Mouse (Mus musculus): ENCODE results near the gene Iqgap2. TPM values are rescaled to one million over a fixed set of nuclear protein-coding genes. Genes with fewer than 3 reads are reported as not detected.

The Iqgap2 gene
- total RNA-seq, 2 experiments from 2014 or later: 82.0 to 83.5 TPM

DNA sequence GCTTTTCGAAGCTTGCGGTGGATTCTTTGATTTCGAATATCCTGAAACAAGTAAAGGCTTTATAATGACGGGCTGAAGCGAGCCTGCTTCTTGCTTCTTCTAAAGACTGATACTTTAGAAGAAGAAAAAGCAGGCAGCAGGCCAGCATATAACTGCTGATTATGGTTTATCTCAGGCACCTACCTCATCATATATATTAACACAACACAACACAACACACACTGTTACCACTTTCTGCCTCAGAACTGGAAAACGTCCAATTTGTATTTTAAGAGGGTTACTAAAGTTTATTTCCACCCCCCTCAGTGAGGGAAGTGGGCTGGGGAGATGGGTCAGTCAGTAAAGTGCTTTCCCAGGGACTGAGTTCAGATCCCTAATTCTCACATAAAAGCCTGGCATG lies 259.6 kb downstream of the Iqgap2 start:
- DNase-seq (ENCODE audit: extremely low spot score in 1 of 2, low spot score in 1 of 2): no peak

DNA sequence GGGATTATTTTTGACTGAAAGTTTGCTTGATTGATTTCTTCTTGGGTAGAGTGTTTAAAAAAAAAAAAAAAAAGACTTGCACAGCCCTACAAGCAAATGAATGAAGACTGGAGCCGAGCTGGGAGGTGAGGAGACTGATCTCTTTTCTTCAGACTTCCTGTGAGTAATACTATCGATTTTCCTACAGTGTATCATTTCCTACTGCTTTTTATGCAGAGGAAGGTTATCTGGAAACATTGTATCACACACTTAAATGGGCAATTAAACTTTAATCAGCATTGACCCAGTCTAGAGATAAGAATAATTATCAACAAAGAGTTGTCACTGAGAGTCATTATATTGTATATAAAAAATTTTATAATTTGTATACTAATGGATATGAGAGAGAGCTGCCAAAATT lies 261.0 kb downstream of the Iqgap2 start:
- no peak for DNase-seq (ENCODE audit: extremely low spot score in 1 of 2, low spot score in 1 of 2)

DNA sequence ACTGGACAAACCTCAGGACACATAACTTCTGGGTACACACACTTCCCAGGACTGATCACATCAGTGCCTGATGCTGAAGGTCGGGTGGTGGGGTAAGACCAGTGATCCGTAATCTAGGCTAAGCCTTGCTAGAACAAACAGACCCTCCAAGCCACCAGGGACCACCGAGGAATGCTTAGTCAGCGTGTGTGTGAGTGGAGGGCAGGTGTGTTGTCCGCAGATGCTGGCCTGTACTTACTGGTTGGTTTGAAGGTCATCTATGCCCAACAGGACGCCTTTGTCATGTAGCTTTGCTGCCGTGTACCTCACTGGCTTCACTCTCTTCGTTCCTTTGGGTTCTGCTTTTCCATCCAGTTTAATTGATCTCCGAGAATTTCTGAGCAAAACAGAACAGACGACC lies 262.0 kb downstream of the Iqgap2 start:
- DNase-seq (ENCODE audit: extremely low spot score in 1 of 2, low spot score in 1 of 2): no peak

DNA sequence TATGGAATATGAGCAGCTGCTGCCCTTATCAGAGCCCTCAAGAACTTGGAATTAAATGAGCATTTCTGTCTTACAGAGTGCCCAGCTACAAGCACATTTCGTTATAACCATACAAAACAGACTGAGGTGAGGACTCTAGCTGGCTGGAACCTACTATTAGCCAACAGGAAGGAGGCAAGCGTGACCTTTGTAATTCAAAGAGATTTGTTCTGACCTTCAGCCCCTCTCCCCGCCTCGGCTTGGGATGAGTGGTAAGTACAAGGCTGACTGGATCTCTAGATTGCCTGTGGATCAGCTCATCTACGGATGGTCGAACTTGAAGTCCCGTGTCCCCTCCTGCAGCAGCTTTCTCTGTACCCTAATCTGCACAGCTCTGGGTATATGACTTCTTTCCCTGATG lies 265.0 kb downstream of the Iqgap2 start:
- DNase-seq (ENCODE audit: extremely low spot score in 1 of 2, low spot score in 1 of 2): no peak

DNA sequence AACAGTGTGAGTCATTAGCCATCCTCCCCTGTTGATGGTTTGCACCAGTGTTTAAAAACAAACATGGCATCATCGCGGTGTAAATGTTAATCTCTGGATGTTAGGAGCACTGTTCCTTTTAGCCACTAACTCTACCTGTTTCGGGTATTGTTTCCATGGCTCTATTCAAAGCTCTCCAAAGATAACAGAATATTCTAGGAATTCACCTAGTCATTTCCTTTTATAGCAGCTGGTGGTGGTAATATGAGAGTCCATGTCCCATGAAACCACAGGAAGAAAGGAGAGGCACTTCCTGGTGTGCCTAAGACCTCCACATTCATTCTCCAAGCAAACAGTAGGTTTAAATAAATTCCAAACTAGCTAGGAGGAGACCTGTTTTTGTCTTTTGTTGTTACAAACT lies 268.7 kb downstream of the Iqgap2 start:
- no peak for DNase-seq (ENCODE audit: extremely low spot score in 1 of 2, low spot score in 1 of 2)

DNA sequence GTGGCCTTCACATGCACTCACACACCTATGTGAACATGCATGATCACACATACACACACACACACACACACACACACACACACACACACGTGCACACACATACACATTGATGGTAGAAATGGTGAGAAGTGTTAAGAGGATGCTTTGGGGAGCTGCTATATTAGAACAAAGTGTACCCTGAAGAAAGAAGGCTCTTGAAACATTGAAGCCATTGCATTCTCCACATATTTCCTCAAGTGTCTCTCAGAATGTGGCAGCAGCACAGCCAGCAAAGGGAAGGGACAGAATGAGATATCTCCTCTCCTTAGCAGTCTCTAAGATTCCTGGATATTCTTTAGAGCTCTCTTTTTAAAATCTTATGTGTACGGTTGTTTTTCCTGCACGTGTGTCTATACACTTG lies 270.2 kb downstream of the Iqgap2 start:
- no peak for DNase-seq (ENCODE audit: extremely low spot score in 1 of 2, low spot score in 1 of 2)

DNA sequence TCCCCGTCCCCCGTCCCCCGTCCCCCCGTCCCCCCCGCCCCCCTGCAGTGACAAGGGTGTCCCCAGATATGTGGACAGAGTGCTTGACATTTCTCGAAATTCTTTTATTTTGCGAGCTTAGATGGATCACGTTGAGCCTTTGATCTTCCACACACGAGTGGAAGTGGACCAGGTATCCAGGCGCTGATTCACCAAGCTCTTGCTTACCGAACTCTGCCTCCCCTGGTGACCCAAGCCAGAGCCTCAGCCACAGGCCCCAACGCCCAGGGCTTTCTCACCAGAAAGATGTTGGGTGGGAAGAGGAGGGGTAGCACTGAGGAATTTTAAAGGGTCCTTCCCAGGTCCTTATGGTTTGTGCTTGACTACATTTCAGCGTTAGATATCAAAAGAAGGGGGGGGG lies 272.9 kb downstream of the Iqgap2 start:
- no peak for DNase-seq (ENCODE audit: extremely low spot score in 1 of 2, low spot score in 1 of 2)

DNA sequence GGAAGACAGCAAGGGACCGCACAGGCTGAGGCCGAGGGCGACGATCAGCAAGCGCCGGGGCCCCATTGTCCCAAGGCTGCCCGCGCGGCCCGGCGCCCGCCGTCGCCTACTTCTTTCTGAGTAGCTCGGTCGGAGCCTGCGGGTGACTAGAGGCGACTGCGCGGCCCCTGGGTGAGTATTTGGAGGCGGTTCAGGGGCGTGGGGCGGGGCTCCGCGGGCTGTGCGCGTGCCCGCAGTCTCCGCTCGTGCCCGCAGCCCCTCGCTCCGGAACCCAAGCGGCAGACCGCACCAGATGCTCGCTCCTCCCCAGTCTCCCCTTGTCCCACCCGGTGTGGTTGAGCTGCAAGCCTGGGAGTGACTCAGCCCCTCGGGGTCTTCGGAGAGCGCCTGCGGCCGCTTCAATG lies 273.4 kb downstream of the Iqgap2 start, which contains the start of gene F2r:
Gene F2r (minus strand): TSS at position 179 of the 404 bp plus-strand sequence.
- DNase-seq (ENCODE audit: extremely low spot score in 1 of 2, low spot score in 1 of 2): peak; percentile 44 to 55

DNA sequence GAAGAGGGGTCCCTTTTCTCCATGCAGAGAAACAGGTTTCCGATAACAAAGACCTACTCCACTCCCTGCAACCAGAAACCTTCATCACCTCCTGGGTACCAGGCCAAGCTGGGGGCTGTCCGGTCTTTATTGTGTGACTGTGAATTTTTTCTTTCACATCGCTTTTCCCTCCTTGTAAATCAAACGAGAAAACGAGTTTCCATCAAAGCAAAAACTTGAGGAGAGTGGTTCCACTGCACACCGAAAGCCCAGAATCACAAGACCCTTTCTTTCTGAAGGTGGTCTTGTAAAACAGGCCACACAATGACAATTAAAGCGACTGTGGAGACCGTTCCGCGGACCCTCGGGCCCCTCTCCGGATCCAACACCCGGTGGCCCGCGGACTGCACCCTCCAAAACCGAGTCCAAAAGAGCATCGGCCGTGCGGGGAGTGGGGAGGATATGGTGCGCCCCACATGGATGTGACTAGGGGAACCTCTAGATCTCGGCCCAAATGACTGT lies 274.0 kb downstream of the Iqgap2 start:
- DNase-seq (ENCODE audit: extremely low spot score in 1 of 2, low spot score in 1 of 2): no peak

DNA sequence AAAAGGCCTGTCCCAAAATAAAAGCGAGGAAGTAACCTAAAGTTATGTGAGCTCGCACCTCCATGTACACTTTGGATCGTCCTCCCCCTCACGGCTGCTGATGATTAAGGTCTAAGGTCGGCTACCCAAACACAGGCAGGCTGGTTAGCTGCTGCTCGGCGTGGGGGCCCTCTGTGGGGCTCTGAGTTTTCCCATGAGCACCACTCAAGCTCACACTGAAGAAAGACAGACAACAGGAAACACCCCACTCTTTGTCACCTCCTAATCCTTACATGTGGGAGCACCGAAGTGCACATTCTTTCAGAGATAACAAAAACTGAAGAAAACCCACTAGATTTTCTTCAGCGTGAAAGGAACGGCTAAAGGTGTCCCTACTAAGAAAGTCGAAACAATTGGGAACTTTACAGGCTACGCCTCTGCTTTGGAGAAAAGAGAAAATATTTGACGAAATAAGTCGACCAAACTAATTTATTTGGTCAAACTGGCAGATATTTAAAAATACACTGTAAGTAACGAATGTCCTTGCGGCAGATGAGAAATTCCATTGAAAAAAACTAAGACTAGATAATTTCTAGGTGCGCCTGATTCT lies 274.5 kb downstream of the Iqgap2 start:
- no peak for DNase-seq (ENCODE audit: extremely low spot score in 1 of 2, low spot score in 1 of 2)

DNA sequence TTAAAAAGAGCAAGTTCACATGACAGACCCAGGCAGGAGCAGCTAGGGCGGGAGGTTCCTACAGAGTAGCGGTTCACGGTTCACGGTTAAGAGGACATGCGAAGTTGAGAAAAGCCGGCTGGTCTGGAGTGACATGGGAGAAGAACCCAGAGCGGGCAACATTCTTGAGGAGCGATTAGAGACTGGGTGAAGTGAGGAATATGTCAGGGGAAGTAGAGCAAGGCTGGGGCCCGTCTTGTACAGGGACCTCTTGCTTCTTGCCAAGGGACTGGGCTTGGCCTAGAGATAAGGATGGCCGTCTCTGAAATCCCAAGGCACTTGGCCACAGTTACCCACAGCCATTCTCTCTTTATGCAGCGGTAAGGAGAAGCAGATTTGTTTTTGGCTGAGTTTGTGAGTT lies 275.2 kb downstream of the Iqgap2 start:
- no peak for DNase-seq (ENCODE audit: extremely low spot score in 1 of 2, low spot score in 1 of 2)

DNA sequence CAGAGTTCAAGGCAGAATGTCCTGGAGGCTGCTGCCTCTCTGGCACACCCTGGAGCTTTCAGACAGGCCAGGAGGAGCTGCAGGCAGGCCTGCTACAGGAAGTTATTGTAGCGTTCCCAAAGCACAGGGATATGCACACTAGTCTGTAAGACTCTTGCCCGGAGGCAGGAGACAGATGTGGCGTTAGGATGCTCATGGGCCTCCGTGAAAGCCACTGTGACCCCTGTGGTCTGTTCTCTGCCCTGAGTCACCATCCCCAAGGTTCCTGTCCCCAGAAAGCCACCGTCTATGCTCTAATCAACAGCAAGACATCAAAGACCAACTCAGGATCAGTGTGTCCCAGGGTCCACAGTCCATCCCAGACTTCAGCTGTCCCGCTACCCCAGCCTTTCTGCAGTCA lies 277.0 kb downstream of the Iqgap2 start:
- no peak for DNase-seq (ENCODE audit: extremely low spot score in 1 of 2, low spot score in 1 of 2)

DNA sequence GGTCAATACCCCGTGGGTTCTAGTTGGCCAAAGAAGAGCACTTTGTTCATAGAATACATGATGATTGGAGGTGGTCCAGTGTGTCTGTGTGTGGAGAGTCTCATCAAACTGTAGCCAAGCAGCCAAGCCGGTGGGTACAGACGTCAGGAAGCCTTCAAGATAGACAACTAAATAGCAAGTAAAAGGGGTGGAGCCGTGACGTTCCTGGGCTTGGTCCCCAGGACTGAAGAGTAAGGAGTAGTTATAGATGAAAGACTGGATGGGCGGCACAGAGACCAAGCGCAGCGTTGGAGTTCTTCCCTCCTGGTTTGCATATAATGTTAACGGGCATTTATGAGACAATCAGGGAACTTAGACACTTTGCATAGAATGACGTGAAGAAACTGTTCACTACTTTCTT lies 279.5 kb downstream of the Iqgap2 start:
- no peak for DNase-seq (ENCODE audit: extremely low spot score in 1 of 2, low spot score in 1 of 2)

DNA sequence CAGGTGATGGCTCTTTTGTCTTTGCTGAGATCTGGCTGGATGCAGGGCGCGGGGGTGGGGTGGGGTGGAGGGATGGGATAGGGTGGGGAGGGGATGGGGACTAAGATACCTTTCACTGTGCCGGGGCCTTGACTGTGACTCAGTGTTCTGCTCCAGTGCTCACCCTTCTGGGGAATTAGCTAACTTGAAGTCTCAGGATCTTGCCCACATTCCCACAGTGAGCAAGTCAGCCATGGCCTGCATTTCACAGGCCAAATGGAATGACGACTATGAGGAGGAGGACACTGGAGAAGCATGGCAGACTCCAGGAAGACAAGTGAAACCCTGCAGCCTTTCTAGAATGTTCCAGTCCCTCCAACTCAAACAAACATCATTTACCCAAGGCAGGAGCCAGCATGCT lies 280.0 kb downstream of the Iqgap2 start:
- no peak for DNase-seq (ENCODE audit: extremely low spot score in 1 of 2, low spot score in 1 of 2)

DNA sequence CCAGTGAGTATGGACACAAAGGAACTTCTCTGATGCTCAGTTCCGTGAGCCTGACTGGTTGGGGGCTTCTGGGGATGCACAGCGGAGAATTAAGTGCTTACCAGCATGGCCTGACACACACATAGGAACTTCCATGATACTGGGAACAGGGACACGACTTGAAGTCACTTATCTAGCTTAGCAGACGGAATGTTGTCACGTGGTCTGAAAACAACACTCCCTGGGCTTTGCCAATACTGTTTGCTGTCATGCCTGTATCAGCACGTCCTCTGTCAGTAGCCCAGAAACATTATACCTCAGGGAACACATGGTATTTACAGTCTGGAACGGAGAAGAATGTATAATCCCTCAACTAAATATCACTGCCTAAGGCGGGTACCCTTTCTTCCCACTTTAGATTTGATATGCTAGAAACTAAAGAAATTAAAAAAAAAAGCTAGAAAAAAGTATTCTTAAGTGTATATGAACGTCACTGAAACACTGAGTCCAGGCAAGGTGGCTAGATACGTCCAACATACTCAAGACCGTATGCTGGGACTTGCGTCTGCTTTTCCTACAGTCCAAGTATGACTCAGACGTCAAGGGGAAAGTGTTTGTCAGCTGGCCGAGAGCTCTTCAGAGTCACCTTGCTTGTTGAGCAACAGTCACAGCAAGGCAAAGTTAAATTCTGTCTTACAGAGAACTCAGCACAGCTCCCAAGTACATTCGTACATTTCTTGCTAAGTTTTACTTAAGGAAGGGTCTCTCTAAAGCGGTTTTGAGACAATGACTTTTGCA lies 280.7 kb downstream of the Iqgap2 start:
- no peak for DNase-seq (ENCODE audit: extremely low spot score in 1 of 2, low spot score in 1 of 2)

DNA sequence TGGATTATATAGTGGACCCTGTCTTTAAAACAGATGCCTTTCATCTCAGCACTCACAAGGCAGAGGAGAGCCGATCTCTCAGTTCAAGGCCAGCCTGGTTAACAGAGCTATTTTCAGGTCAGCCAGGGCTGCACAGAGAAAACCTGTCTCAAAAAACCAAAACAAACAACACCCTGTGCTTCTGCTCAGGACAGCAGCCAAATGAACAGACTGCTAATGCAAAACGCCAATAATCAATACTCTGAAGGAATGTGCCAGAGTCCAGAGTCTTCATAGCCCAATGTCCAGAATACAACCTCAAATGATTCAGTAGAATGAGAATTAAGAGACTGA lies 282.7 kb downstream of the Iqgap2 start:
- DNase-seq (ENCODE audit: extremely low spot score in 1 of 2, low spot score in 1 of 2): no peak

DNA sequence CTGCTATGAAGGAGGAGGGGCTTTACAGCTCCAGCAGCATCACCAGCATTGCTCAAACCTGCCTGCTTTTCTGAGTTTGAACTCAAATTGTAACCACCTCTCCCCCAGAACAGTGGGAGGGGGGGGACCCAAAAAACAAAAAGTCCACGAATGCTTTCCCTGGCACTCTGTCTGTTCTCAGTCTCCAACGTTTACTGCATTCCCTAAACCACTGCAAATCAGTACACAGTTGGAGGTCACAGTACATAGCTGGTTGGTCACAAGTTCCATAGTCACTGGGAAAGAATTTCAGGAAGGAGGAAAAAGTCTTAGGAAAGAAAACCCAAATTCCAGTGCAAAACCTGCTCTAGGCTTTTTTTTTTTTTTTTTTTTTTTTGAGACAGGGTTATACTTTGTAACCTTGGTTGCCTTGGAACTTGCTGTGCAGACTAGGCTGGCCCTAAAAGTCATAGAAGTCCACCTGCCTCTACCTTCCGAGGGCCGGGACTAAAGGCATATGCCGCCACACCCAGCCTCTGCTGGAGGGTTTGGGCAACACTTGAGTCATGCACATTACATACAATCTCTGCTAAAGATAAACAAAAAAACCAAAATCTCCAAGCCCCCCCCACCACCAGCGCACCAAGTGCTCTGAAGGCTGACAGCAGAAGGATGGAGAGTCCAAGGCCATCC lies 283.2 kb downstream of the Iqgap2 start:
- DNase-seq (ENCODE audit: extremely low spot score in 1 of 2, low spot score in 1 of 2): no peak

DNA sequence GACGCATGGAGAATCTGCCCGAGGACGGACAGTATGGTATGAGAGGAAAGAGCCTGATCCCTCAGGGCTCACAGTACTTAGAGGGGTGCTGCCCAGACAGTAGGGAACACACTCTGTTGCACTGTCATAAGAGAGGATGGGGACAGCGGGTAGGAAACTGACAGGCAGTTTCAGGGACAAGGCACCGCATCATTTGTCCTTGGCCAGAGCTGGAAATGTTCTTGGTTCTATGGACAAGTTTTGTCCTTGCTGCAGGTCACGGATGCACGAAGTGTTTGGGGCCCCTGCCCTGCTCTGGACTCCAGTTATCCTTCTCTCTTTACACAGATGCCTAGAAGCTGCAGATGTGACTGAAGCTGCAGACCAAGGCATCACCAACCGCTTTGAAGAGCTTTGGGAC lies 284.7 kb downstream of the Iqgap2 start:
- DNase-seq (ENCODE audit: extremely low spot score in 1 of 2, low spot score in 1 of 2): no peak

DNA sequence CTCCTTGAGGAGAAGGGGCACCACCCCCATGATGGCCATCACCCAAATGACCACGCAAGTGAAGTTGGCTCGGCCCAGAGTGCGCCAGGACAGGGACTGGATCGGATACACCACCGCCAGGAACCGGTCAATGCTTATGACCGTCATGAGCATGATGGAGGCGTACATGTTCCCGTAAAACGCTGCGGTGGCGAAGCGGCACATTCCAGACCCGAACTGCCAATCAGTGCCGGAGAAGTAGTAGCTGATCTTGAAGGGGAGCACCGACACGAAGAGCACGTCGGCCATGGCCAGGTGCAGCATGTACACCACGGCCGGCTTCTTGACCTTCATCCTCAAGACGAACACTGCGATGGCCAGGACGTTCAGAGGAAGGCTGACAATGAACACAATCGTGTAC lies 287.4 kb downstream of the Iqgap2 start:
- DNase-seq (ENCODE audit: extremely low spot score in 1 of 2, low spot score in 1 of 2): no peak

DNA sequence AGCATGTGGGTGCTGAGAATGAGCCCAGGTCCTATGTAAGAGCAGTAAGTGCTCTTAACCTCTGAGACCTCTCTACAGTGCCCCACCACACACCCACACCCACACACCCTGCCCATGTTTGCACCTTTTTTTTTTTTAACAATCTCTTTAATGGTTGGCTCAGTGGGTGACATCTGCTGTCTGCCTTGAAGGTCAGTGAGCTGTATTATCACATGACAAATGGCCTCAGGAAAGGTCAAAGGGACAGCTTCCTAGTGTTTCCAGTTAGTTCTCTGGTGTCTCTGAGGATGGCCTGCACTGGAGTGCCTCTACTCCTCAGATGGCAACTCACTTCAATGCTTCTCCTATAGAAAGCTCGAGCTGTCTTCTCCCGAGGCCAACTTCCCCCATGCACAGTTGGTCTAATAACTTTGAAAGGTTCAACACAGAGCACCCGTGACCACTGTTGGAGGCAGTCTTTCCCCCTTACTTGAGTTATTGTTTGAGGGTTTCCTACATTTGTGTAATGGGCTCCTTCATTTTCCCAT lies 291.8 kb downstream of the Iqgap2 start:
- DNase-seq (ENCODE audit: extremely low spot score in 1 of 2, low spot score in 1 of 2): no peak

DNA sequence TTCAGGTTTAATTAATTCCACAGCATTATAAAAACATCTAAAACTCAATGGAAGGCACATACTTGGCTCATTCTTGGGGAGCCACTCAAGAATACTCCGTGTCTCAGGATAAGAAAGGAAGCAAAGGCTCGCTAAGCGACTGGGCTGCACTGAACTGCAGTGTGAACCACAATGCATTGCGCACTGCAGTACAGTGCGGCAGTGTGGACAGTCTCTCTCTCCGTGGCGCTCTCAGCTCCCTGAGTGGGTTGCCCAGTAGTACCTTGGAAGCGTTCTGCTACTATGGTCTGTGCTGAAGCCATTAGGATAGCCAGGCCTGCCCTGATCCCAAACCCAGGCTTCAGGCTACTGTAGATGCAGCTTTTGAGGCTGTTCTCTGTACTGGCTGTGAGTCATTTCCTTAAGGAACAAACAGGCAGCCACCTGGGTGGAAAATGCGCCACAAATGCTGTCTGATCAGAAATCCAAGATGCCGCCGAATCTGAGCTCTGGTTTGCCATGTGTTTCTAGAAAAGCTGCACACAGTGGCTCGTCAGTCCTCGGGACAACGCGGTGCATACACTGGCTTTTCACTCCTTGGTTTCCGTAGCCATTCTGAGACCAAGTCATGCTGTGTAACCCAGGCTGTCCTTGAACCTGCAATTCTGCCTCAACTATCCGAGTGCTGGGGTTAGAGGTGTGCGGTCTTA lies 293.3 kb downstream of the Iqgap2 start:
- DNase-seq (ENCODE audit: extremely low spot score in 1 of 2, low spot score in 1 of 2): no peak

Data from layer of hippocampus, postnatal 25 days (tissue).